Mouse (Mus musculus): ENCODE measurements at regions not wholly inside any gene's neighbourhood (a gene's known extent, or its start where the extent isn't known, plus 50 kb on each side); places are given as distances from the start of the nearest gene placed in this dataset.
"Not testable (repeated sequence)": the region's sequence is repeated elsewhere in the genome, so short reads cannot be mapped to it uniquely, and the experiment has no call there.

GRCm38 (mm10) chr16:12699557-12699956 lies 409.9 kb upstream of the Ercc4 start:
- no peaks in the 10 kb centered on the region for H3K36me3 ChIP-seq (ENCODE audit: control insufficient read depth, insufficient read depth, low read length)
- no peaks in the 10 kb centered on the region for H3K27me3 ChIP-seq (ENCODE audit: control insufficient read depth, insufficient read depth, low read length)
- no peak overlapping the region for H3K27ac ChIP-seq (ENCODE audit: insufficient read depth, low read length)
- WGBS = 88% methylated on average over 5 of the region's 5 CpGs
- no peak overlapping the region for H3K4me3 ChIP-seq (ENCODE audit: extremely low read depth, insufficient read depth, insufficient read length)
- DNase-seq (ENCODE audit: low read depth in 1 of 2, low spot score in 2 of 2) = no peak
- no peak for TF ChIP-seq CTCF (IDR thresholded peaks at IDR 0.05; ENCODE audit: extremely low read depth, insufficient read depth, insufficient read length, insufficient replicate concordance)
- no peak for TF ChIP-seq POLR2A (IDR thresholded peaks at IDR 0.05; ENCODE audit: low read depth, low read length)
- no peaks in the 10 kb centered on the region for H3K4me1 ChIP-seq (ENCODE audit: control insufficient read depth, insufficient read depth, insufficient read length)

GRCm38 (mm10) chr16:12700088-12700487 lies 409.4 kb upstream of the Ercc4 start:
- no peak for DNase-seq (ENCODE audit: low read depth in 1 of 2, low spot score in 2 of 2)
- Histone ChIP-seq H3K27me3 (ENCODE audit: control insufficient read depth, insufficient read depth, low read length) (no peaks in the 10 kb centered on the region), H3K4me3 (ENCODE audit: extremely low read depth, insufficient read depth, insufficient read length) (no peak overlapping the region), H3K27ac (ENCODE audit: insufficient read depth, low read length) (no peak overlapping the region), H3K4me1 (ENCODE audit: control insufficient read depth, insufficient read depth, insufficient read length) (no peaks in the 10 kb centered on the region), H3K36me3 (ENCODE audit: control insufficient read depth, insufficient read depth, low read length) (no peaks in the 10 kb centered on the region)
- WGBS = 93% methylated on average over 10 of the region's 10 CpGs
- TF ChIP-seq POLR2A (IDR thresholded peaks at IDR 0.05; ENCODE audit: low read depth, low read length) (no peak), CTCF (IDR thresholded peaks at IDR 0.05; ENCODE audit: extremely low read depth, insufficient read depth, insufficient read length, insufficient replicate concordance) (no peak)

GRCm38 (mm10) chr16:12703818-12704590 lies 405.5 kb upstream of the Ercc4 start:
- H3K36me3 ChIP-seq (ENCODE audit: control insufficient read depth, insufficient read depth, low read length) = no peaks in the 10 kb centered on the region
- 84% methylated on average over 9 of the region's 9 CpGs for WGBS
- H3K27me3 ChIP-seq (ENCODE audit: control insufficient read depth, insufficient read depth, low read length) = no peaks in the 10 kb centered on the region
- no peak overlapping the region for H3K4me3 ChIP-seq (ENCODE audit: extremely low read depth, insufficient read depth, insufficient read length)
- TF ChIP-seq POLR2A (IDR thresholded peaks at IDR 0.05; ENCODE audit: low read depth, low read length) = no peak
- no peak for TF ChIP-seq CTCF (IDR thresholded peaks at IDR 0.05; ENCODE audit: extremely low read depth, insufficient read depth, insufficient read length, insufficient replicate concordance)
- H3K4me1 ChIP-seq (ENCODE audit: control insufficient read depth, insufficient read depth, insufficient read length) = no peaks in the 10 kb centered on the region
- no peak overlapping the region for H3K27ac ChIP-seq (ENCODE audit: insufficient read depth, low read length)
- DNase-seq (ENCODE audit: low read depth in 1 of 2, low spot score in 2 of 2) = no peak

GRCm38 (mm10) chr16:12706907-12707306 lies 402.6 kb upstream of the Ercc4 start:
- H3K36me3 ChIP-seq (ENCODE audit: control insufficient read depth, insufficient read depth, low read length) = no peaks in the 10 kb centered on the region
- no peak for DNase-seq (ENCODE audit: low read depth in 1 of 2, low spot score in 2 of 2)
- no peak overlapping the region for H3K4me3 ChIP-seq (ENCODE audit: extremely low read depth, insufficient read depth, insufficient read length)
- no peaks in the 10 kb centered on the region for H3K4me1 ChIP-seq (ENCODE audit: control insufficient read depth, insufficient read depth, insufficient read length)
- TF ChIP-seq POLR2A (IDR thresholded peaks at IDR 0.05; ENCODE audit: low read depth, low read length) (no peak), CTCF (IDR thresholded peaks at IDR 0.05; ENCODE audit: extremely low read depth, insufficient read depth, insufficient read length, insufficient replicate concordance) (no peak)
- no peaks in the 10 kb centered on the region for H3K27me3 ChIP-seq (ENCODE audit: control insufficient read depth, insufficient read depth, low read length)
- H3K27ac ChIP-seq (ENCODE audit: insufficient read depth, low read length) = no peak overlapping the region

- DNase-seq (ENCODE audit: low read depth in 1 of 2, low spot score in 2 of 2); H3K4me1 ChIP-seq (ENCODE audit: control insufficient read depth, insufficient read depth, insufficient read length); H3K36me3 ChIP-seq (ENCODE audit: control insufficient read depth, insufficient read depth, low read length); H3K27ac ChIP-seq (ENCODE audit: insufficient read depth, low read length); H3K4me3 ChIP-seq (ENCODE audit: extremely low read depth, insufficient read depth, insufficient read length); H3K27me3 ChIP-seq (ENCODE audit: control insufficient read depth, insufficient read depth, low read length): not testable (repeated sequence)
- WGBS = 77% methylated on average over 7 of the region's 7 CpGs
Observed at GRCm38 (mm10) chr16:12721368-12721767, 388.1 kb upstream of the Ercc4 start.

GRCm38 (mm10) chr16:12726043-12726442 lies 383.4 kb upstream of the Ercc4 start:
- no peaks in the 10 kb centered on the region for H3K4me1 ChIP-seq (ENCODE audit: control insufficient read depth, insufficient read depth, insufficient read length)
- no peak overlapping the region for H3K4me3 ChIP-seq (ENCODE audit: extremely low read depth, insufficient read depth, insufficient read length)
- H3K27ac ChIP-seq (ENCODE audit: insufficient read depth, low read length) = no peak overlapping the region
- DNase-seq (ENCODE audit: low read depth in 1 of 2, low spot score in 2 of 2) = no peak
- no peaks in the 10 kb centered on the region for H3K27me3 ChIP-seq (ENCODE audit: control insufficient read depth, insufficient read depth, low read length)
- no peaks in the 10 kb centered on the region for H3K36me3 ChIP-seq (ENCODE audit: control insufficient read depth, insufficient read depth, low read length)
- TF ChIP-seq POLR2A (IDR thresholded peaks at IDR 0.05; ENCODE audit: low read depth, low read length) (no peak), CTCF (IDR thresholded peaks at IDR 0.05; ENCODE audit: extremely low read depth, insufficient read depth, insufficient read length, insufficient replicate concordance) (no peak)

GRCm38 (mm10) chr16:12730167-12730730 lies 379.2 kb upstream of the Ercc4 start:
- not testable (repeated sequence) for H3K36me3 ChIP-seq (ENCODE audit: control insufficient read depth, insufficient read depth, low read length); H3K4me1 ChIP-seq (ENCODE audit: control insufficient read depth, insufficient read depth, insufficient read length); H3K27me3 ChIP-seq (ENCODE audit: control insufficient read depth, insufficient read depth, low read length); H3K4me3 ChIP-seq (ENCODE audit: extremely low read depth, insufficient read depth, insufficient read length); DNase-seq (ENCODE audit: low read depth in 1 of 2, low spot score in 2 of 2); H3K27ac ChIP-seq (ENCODE audit: insufficient read depth, low read length)
- WGBS = 82% methylated on average over 2 of the region's 2 CpGs
